Mouse (Mus musculus) kidney, postnatal 4 days (tissue): ENCODE data around the gene Palb2.

Experiments used
- DNase-seq, 2 experiments: peaks; one replicate each; pipeline ENCODE4 v3.0.0; 2021; ENCODE audit warnings: mixed read lengths in 2 of 2

Palb2 gene

GRCm38 (mm10) chr7:122098009-122098408 is 34.8 kb downstream of the Palb2 start:
- no peak for DNase-seq

- DNase-seq: no peak
These were observed 38.0 kb downstream of the Palb2 start for GRCm38 (mm10) chr7:122094564-122095330.

GRCm38 (mm10) chr7:122087195-122087982 is 45.4 kb downstream of the Palb2 start:
- no peak for DNase-seq

GRCm38 (mm10) chr7:122081071-122081470 is 51.7 kb downstream of the Palb2 start:
- no peak for DNase-seq

GRCm38 (mm10) chr7:122079798-122080554 is 52.8 kb downstream of the Palb2 start:
- no peak for DNase-seq

- no peak for DNase-seq
These were observed 58.4 kb downstream of the Palb2 start for GRCm38 (mm10) chr7:122074374-122074773.

GRCm38 (mm10) chr7:122067517-122068381 is 65.0 kb downstream of the Palb2 start:
- no peak for DNase-seq

- DNase-seq: peak; percentile 96 to 97
These were observed 65.8 kb downstream of the Palb2 start, which contains the start of the genes Ubfd1 and Ears2 for GRCm38 (mm10) chr7:122066945-122067516. TSS of gene Ubfd1 (plus strand) at chr7:122067175. TSS of gene Ears2 (minus strand) at chr7:122067263.

GRCm38 (mm10) chr7:122066102-122066944 is 66.5 kb downstream of the Palb2 start:
- no peak for DNase-seq

GRCm38 (mm10) chr7:122065656-122066055 is 67.1 kb downstream of the Palb2 start:
- no peak for DNase-seq
